Mouse (Mus musculus): ENCODE measurements around the gene Ubald1.

GRCm38 (mm10) chr16:4839552-4839951 is 40.6 kb downstream of the Ubald1 start:
- TF ChIP-seq CTCF (IDR thresholded peaks at IDR 0.05; ENCODE audit: low read depth) (no peak), EP300 (IDR thresholded peaks at IDR 0.05; ENCODE audit: low read depth) (no peak)

Measured in heart, postnatal 0 days (tissue).